Mouse (Mus musculus) neural tube, embryonic 14.5 days (tissue): ENCODE measurements around the gene AC170998.1. TPM values are rescaled to one million over a fixed set of nuclear protein-coding genes. Genes with fewer than 3 reads are reported as not detected.

Experiments
- polyA plus RNA-seq: library from polyadenylated mRNA; unstranded; fragments of >200 nt; fragmentation: Nextera tagmentation; extraction: Ambion mirVana; gene quantifications from 2 replicates; pipeline ENCODE4 v1.2.1, GENCODE M21; 2014

AC170998.1 gene
- polyA plus RNA-seq, 1 experiment from 2014 or later: 2.3 TPM

Other genes starting within 250 kb of the AC170998.1 start
- gene Fkbp5, start 208.6 kb upstream of the AC170998.1 start, polyA plus RNA-seq: 9.9 and 11.1 TPM in 2 replicates
- gene Armc12, start 195.3 kb upstream of the AC170998.1 start, polyA plus RNA-seq: not detected in 2 replicates
- not detected in 2 replicates for gene Clpsl2, start 176.7 kb upstream of the AC170998.1 start, polyA plus RNA-seq
- gene Clps, start 165.3 kb upstream of the AC170998.1 start, polyA plus RNA-seq: not detected in 2 replicates
- 12.7 and 18.1 TPM in 2 replicates for gene Lhfpl5, start 150.4 kb upstream of the AC170998.1 start, polyA plus RNA-seq
- 110 and 129 TPM in 2 replicates for gene Srpk1, start 103.4 kb upstream of the AC170998.1 start, polyA plus RNA-seq
- gene Slc26a8, start 35.9 kb upstream of the AC170998.1 start, polyA plus RNA-seq: 1.9 and 3.0 TPM in 2 replicates
- 30.0 and 35.6 TPM in 2 replicates for gene Mapk14, start 34.8 kb upstream of the AC170998.1 start, polyA plus RNA-seq
- gene Mapk13, start 43.2 kb downstream of the AC170998.1 start, polyA plus RNA-seq: 0.32 and 0.96 TPM in 2 replicates
- gene Brpf3, start 75.0 kb downstream of the AC170998.1 start, polyA plus RNA-seq: 6.9 and 7.8 TPM in 2 replicates
- 0.07 TPM in 1 of 2 replicates, not detected in the other for gene Pnpla1, start 132.3 kb downstream of the AC170998.1 start, polyA plus RNA-seq
- 0.42 and 0.48 TPM in 2 replicates for gene 4930539E08Rik, start 189.2 kb downstream of the AC170998.1 start, polyA plus RNA-seq
- 0.41 TPM in 1 of 2 replicates, not detected in the other for gene Pxt1, start 217.8 kb downstream of the AC170998.1 start, polyA plus RNA-seq
- 66.6 and 89.3 TPM in 2 replicates for gene Kctd20, start 225.9 kb downstream of the AC170998.1 start, polyA plus RNA-seq